Mouse (Mus musculus) forebrain, embryonic 11.5 days (tissue): ENCODE results near the gene Arhgef17. TPM values are rescaled to one million over a fixed set of nuclear protein-coding genes. Genes with fewer than 3 reads are reported as not detected.

Source experiments
- ATAC-seq: fragments of 200-750 bp; cut with Nextera tagmentation; replicated peaks from 2 replicates; pipeline ENCODE4 v1.8.0; 2017; ENCODE audit warnings: moderate TSS enrichment; ENCODE audit not compliant: low FRiP score
- DNase-seq: peaks from one replicate; pipeline ENCODE4 v3.0.0-alpha.2; 2017; ENCODE audit warnings: low spot score
- H3K27ac ChIP-seq: fragments of 300-500 bp; sonication (generic); 2 replicates; pipeline ENCODE4 v1.5.1; 2014; ENCODE audit warnings: low read depth, low read length
- H3K27me3 ChIP-seq: fragments of 300-500 bp; sonication (generic); 2 replicates; pipeline ENCODE4 v1.6.1; 2014; ENCODE audit warnings: mild to moderate bottlenecking, low read length, mixed read lengths; ENCODE audit not compliant: control insufficient read depth, insufficient read depth
- H3K36me3 ChIP-seq: fragments of 300-500 bp; sonication (generic); 2 replicates; pipeline ENCODE4 v1.6.1; 2014; ENCODE audit warnings: mild to moderate bottlenecking, low read length, moderate library complexity, mixed read lengths; ENCODE audit not compliant: control insufficient read depth, insufficient read depth
- H3K4me1 ChIP-seq: fragments of 300-500 bp; sonication (generic); replicated peaks from 2 replicates; pipeline ENCODE4 v1.6.1; 2014; ENCODE audit warnings: low read length, mixed read lengths; ENCODE audit not compliant: control insufficient read depth, insufficient read depth
- H3K4me2 ChIP-seq: fragments of 300-500 bp; sonication (generic); 2 replicates; pipeline ENCODE4 v1.6.1; 2014; ENCODE audit warnings: low read depth, mild to moderate bottlenecking, low read length, moderate library complexity, mixed read lengths; ENCODE audit not compliant: severe bottlenecking
- H3K4me3 ChIP-seq: fragments of 300-500 bp; sonication (generic); 2 replicates; pipeline ENCODE4 v1.5.1; 2014; ENCODE audit warnings: low read depth, low read length
- H3K9ac ChIP-seq: fragments of 300-500 bp; sonication (generic); 2 replicates; pipeline ENCODE4 v1.6.1; 2014; ENCODE audit warnings: low read length
- H3K9me3 ChIP-seq: fragments of 300-500 bp; sonication (generic); 2 replicates; pipeline ENCODE4 v1.6.1; 2016; ENCODE audit warnings: low read length, mixed read lengths; ENCODE audit not compliant: control insufficient read depth
- WGBS: fragments of 180-500 bp; shearing (Covaris S2); extraction: QIAGEN DNeasy Blood & Tissue Kit; methylation state at CpG from one replicate; pipeline ENCODE4 v1.1.7; 2014; 5-methylcytosine and 5-hydroxymethylcytosine counted together
- polyA plus RNA-seq: library from polyadenylated mRNA; unstranded; fragments of >200 nt; fragmentation: Nextera tagmentation; extraction: Ambion mirVana; gene quantifications from 2 replicates; pipeline ENCODE4 v1.2.1, GENCODE M21; 2014

Gene Arhgef17
- polyA plus RNA-seq, result 7.8 and 10.1 TPM in 2 replicates

DNA sequence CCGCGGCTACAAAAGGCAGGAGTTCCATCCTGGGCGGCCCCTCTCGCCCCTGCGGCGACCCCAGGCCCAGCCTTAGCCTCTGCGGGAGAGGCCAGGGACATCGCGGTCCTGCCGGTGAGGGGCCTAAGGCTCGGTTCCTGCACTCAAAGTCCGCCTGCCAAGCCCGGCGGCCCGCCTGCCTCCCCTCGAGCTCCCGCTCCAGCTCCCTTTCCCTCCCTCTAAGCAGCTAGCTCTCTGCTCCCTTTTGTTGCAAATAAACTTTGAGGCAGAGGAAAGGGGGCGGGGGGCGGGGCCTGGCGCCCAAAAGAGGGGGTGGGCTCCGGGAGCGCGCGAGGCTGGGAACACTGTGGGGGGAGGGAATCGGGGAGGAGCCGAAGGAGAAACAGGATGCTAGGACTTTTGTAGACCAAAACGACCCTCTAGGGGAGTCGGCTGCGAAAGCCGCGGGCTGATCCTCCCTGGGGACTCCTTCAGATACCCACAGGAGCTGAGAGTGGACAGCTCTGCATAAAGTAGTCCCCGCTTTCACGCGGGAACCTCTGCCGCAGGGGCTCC lies at the start of gene Arhgef17:
Gene Arhgef17, minus strand, starts transcription at position 182 of the 555 bp plus-strand sequence.
- Histone ChIP-seq H3K4me3 (peak within 1 kb of the TSS; percentile 60), H3K27ac (peak within 1 kb of the TSS; percentile 92), H3K9ac (peak within 1 kb of the TSS; percentile 91), H3K4me1 (peaks cover 30% of the 10 kb centered on the region), H3K27me3 (0 out of 2 replicates have a peak, but pooled peaks cover 2% of the 10 kb centered on the region), H3K36me3 (no peaks in the 10 kb centered on the region), H3K4me2 (peak within 1 kb of the TSS; percentile 95), H3K9me3 (no peaks in the 10 kb centered on the region)
- peak; percentile 79 for ATAC-seq
- 2% methylated on average over 35 of the region's 35 CpGs for WGBS
- DNase-seq, result peak; percentile 95

- no peaks in the 10 kb centered on the region for H3K9me3 ChIP-seq
- ATAC-seq, result no peak
- 47% methylated on average over 2 of the region's 2 CpGs for WGBS
- no peak overlapping the region for H3K9ac ChIP-seq
- no peaks in the 10 kb centered on the region for H3K36me3 ChIP-seq
- H3K4me2 ChIP-seq, result no peak overlapping the region
- no peak overlapping the region for H3K4me3 ChIP-seq
- DNase-seq, result no peak
- H3K27ac ChIP-seq, result no peak overlapping the region
- H3K4me1 ChIP-seq, result 0 out of 2 replicates have a peak, but pooled peaks cover under 1% of the 10 kb centered on the region
- H3K27me3 ChIP-seq, result peaks cover 8% of the 10 kb centered on the region
These were observed 47.3 kb upstream of the Arhgef17 start for GRCm38 (mm10) chr7:100979175-100979574.

DNA sequence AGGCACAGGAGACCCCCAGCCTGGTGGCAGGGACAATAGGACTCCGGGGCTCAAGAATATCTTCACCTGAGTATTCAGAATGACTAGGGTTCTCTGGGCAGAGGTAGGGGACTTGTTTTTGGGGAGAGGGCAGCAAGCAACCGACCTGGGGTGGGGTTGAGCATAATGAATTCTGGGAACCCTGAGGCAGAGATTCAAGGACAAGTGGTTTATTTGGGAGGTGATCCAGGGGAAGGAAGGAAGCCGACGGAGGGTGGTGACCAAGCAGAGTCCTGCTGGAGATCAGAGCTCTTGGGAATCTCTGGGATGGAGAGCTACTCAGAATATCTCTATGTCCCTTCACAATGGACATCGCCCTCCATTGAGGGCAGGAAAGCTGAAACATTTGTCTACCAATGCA lies 46.3 kb upstream of the Arhgef17 start:
- WGBS, result 79% methylated on average over 5 of the region's 5 CpGs
- no peak overlapping the region for H3K4me2 ChIP-seq
- H3K9me3 ChIP-seq, result no peaks in the 10 kb centered on the region
- no peaks in the 10 kb centered on the region for H3K36me3 ChIP-seq
- ATAC-seq (no peak), DNase-seq (no peak)
- no peak overlapping the region for H3K27ac ChIP-seq
- H3K4me3 ChIP-seq, result no peak overlapping the region
- no peak overlapping the region for H3K9ac ChIP-seq
- H3K27me3 ChIP-seq, result peaks cover 17% of the 10 kb centered on the region
- 0 out of 2 replicates have a peak, but pooled peaks cover 2% of the 10 kb centered on the region for H3K4me1 ChIP-seq

GRCm38 (mm10) chr7:100974135-100974903 lies 42.4 kb upstream of the Arhgef17 start, which contains the start of gene P2ry6:
TSS of gene P2ry6 (minus strand) at chr7:100974649.
- ATAC-seq (no peak), DNase-seq (no peak)
- WGBS, result 4% methylated on average over 36 of the region's 36 CpGs
- Histone ChIP-seq H3K27ac (no peak within 1 kb of the TSS), H3K9me3 (no peaks in the 10 kb centered on the region), H3K36me3 (no peaks in the 10 kb centered on the region), H3K4me2 (peak within 1 kb of the TSS; percentile 51), H3K27me3 (peaks cover 17% of the 10 kb centered on the region), H3K4me3 (peak within 1 kb of the TSS; percentile 25), H3K9ac (peak within 1 kb of the TSS; percentile 33; the same call in 1 of the 2 replicates), H3K4me1 (0 out of 2 replicates have a peak, but pooled peaks cover 2% of the 10 kb centered on the region)

DNA sequence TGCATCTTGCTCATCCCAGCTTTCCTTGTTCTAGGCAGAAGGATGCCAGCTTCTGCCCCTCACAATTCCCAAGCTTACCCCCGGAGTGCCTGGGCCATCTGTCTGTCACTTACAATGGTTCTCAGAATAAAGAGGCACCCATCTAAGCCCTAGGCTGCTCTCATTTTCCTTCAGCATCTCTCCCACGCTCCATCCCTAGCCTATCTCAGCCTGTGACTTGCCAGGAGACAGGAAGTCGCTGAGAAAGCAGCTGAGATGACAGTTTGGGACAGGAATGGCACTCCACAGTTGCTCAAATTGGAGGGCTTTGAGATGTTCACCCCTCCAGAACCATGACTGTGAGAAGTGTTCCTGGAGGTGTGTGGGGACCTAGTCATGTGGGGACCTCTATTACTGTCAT lies 41.0 kb upstream of the Arhgef17 start:
- Histone ChIP-seq H3K27me3 (peaks cover 17% of the 10 kb centered on the region), H3K36me3 (no peaks in the 10 kb centered on the region), H3K9me3 (no peaks in the 10 kb centered on the region), H3K4me2 (no peak overlapping the region), H3K9ac (no peak overlapping the region), H3K4me3 (no peak overlapping the region), H3K27ac (no peak overlapping the region), H3K4me1 (0 out of 2 replicates have a peak, but pooled peaks cover 2% of the 10 kb centered on the region)
- WGBS, result 50% methylated on average over 3 of the region's 3 CpGs
- ATAC-seq, result no peak
- no peak for DNase-seq

- Histone ChIP-seq H3K9me3 (no peaks in the 10 kb centered on the region), H3K36me3 (no peaks in the 10 kb centered on the region), H3K4me1 (peaks cover under 1% of the 10 kb centered on the region; the same call in 1 of the 2 replicates), H3K9ac (no peak overlapping the region), H3K27me3 (peaks cover 9% of the 10 kb centered on the region), H3K27ac (no peak overlapping the region), H3K4me2 (no peak overlapping the region), H3K4me3 (no peak overlapping the region)
- WGBS, result 74% methylated on average over 10 of the region's 10 CpGs
- ATAC-seq, result no peak
- no peak for DNase-seq
These were observed 37.2 kb upstream of the Arhgef17 start for GRCm38 (mm10) chr7:100968874-100969659.

GRCm38 (mm10) chr7:100968376-100968775 lies 36.5 kb upstream of the Arhgef17 start:
- Histone ChIP-seq H3K36me3 (no peaks in the 10 kb centered on the region), H3K4me2 (no peak overlapping the region), H3K27me3 (peaks cover 2% of the 10 kb centered on the region), H3K4me1 (no peaks in the 10 kb centered on the region; the same call in 1 of the 2 replicates), H3K27ac (no peak overlapping the region), H3K9me3 (no peaks in the 10 kb centered on the region), H3K9ac (no peak overlapping the region), H3K4me3 (no peak overlapping the region)
- no peak for ATAC-seq
- no peak for DNase-seq
- 80% methylated on average over 6 of the region's 6 CpGs for WGBS

- H3K9me3 ChIP-seq, result no peaks in the 10 kb centered on the region
- ATAC-seq, result no peak
- WGBS, result 84% methylated on average over 9 of the region's 9 CpGs
These were observed 35.9 kb upstream of the Arhgef17 start for GRCm38 (mm10) chr7:100967850-100968249.

More at GRCm38 (mm10) chr7:100967850-100968249, 35.9 kb upstream of the Arhgef17 start:
- no peak for DNase-seq
- Histone ChIP-seq H3K9ac (no peak overlapping the region), H3K27me3 (no peaks in the 10 kb centered on the region), H3K36me3 (no peaks in the 10 kb centered on the region), H3K4me1 (no peaks in the 10 kb centered on the region; the same call in 1 of the 2 replicates), H3K27ac (no peak overlapping the region), H3K4me3 (no peak overlapping the region), H3K4me2 (no peak overlapping the region)
